Mouse (Mus musculus): ENCODE measurements around the gene Arpc5. TPM values are rescaled to one million over a fixed set of nuclear protein-coding genes. Genes with fewer than 3 reads are reported as not detected.
A peak's percentile ranks its signal among the peaks of the same experiment; 100 is the strongest.

The Arpc5 gene
- polyA plus RNA-seq, 2 experiments, result 71.2 to 156 TPM

DNA sequence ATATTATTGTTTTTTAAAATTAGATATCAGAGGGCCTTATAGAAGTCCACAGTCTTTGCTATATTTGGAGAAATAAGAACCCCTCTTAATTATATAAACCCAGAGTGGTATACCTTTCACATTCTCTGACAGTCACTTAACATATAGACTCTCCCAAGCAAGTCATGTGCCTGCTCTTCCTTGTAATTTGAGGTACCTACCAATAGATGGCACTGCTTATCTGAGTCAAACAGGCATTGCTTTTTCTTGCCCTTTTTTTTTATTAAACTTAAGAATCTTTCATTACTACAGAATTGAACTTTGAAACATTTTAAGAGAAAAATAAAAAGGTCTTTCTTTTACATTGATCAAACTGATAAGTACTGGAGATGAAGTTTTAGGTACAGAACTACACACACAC is 42.1 kb upstream of the Arpc5 start:
- Histone ChIP-seq H3K27me3 (ENCODE audit: control insufficient read depth, insufficient read depth, low read length) (no peaks in the 10 kb centered on the region), H3K9me3 (ENCODE audit: control insufficient read depth, low read length) (no peaks in the 10 kb centered on the region), H3K4me3 (ENCODE audit: insufficient read depth in 1 of 2, low read depth in 2 of 2, low read length in 2 of 2) (no peak overlapping the region), H3K9ac (replicated peaks) (no peak overlapping the region), H3K27ac (no peak overlapping the region), H3K4me1 (replicated peaks; ENCODE audit: control insufficient read depth in 2 of 2, insufficient read depth in 2 of 2, low read length in 1 of 2) (peaks cover 0 to 3% of the 10 kb centered on the region in 2 experiments; a peak in 2 of 4 replicates), H3K4me2 (ENCODE audit: low read depth) (no peak overlapping the region), H3K36me3 (replicated peaks; ENCODE audit: control insufficient read depth, insufficient read depth, low read depth) (no peaks in the 10 kb centered on the region)
- ATAC-seq (ENCODE audit: insufficient read depth) (no peak), DNase-seq (ENCODE audit: low read depth in 3 of 3, low spot score in 3 of 3) (peak in 2 of 3 experiments; percentile 13 to 36)
- TF ChIP-seq EP300 (IDR thresholded peaks at IDR 0.05; ENCODE audit: low read depth) (no peak), CTCF (IDR thresholded peaks at IDR 0.05; ENCODE audit: low read depth) (peak; percentile 47; the same call in 1 of the 2 replicates)

DNA sequence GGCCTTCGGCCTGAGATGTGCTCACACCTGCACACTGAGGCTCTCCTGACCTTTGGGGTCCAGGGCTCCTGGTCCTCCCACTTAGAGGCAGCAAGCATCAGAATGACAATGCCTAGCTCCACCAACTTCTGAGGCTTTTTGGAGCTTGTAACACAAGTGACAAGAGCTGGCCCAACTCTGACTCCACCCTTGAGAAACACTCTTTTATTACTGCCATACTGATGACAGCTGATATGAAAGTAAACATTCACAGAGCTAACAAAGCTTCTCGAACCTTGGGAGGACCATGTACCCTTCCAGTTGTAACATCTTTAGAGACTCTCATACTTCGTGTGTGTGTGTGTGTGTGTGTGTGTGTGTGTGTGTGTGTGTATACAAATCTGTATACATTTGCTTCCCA is 40.2 kb upstream of the Arpc5 start:
- H3K4me2 ChIP-seq (ENCODE audit: low read depth), result no peak overlapping the region
- no peaks in the 10 kb centered on the region for H3K27me3 ChIP-seq (ENCODE audit: control insufficient read depth, insufficient read depth, low read length)
- no peaks in the 10 kb centered on the region; a peak in 1 of 4 replicates for H3K4me1 ChIP-seq (replicated peaks; ENCODE audit: control insufficient read depth in 2 of 2, insufficient read depth in 2 of 2, low read length in 1 of 2)
- no peaks in the 10 kb centered on the region for H3K9me3 ChIP-seq (ENCODE audit: control insufficient read depth, low read length)
- 53% methylated on average over 3 of the region's 3 CpGs for WGBS (ENCODE audit: insufficient replicate concordance)
- ATAC-seq (ENCODE audit: insufficient read depth) (no peak), DNase-seq (ENCODE audit: low read depth in 3 of 3, low spot score in 3 of 3) (no peak)
- H3K4me3 ChIP-seq (ENCODE audit: insufficient read depth in 1 of 2, low read depth in 2 of 2, low read length in 2 of 2), result no peak overlapping the region
- H3K27ac ChIP-seq, result no peak overlapping the region
- H3K9ac ChIP-seq (replicated peaks), result no peak overlapping the region
- TF ChIP-seq CTCF (IDR thresholded peaks at IDR 0.05; ENCODE audit: low read depth) (no peak), EP300 (IDR thresholded peaks at IDR 0.05; ENCODE audit: low read depth) (no peak)
- H3K36me3 ChIP-seq (replicated peaks; ENCODE audit: control insufficient read depth, insufficient read depth, low read depth), result no peaks in the 10 kb centered on the region

GRCm38 (mm10) chr1:152727604-152728236 is 38.6 kb upstream of the Arpc5 start:
- Histone ChIP-seq H3K36me3 (replicated peaks; ENCODE audit: control insufficient read depth, insufficient read depth, low read depth) (no peaks in the 10 kb centered on the region), H3K27me3 (ENCODE audit: control insufficient read depth, insufficient read depth, low read length) (no peaks in the 10 kb centered on the region), H3K27ac (no peak overlapping the region), H3K4me3 (ENCODE audit: insufficient read depth in 1 of 2, low read depth in 2 of 2, low read length in 2 of 2) (no peak overlapping the region), H3K9ac (replicated peaks) (no peak overlapping the region), H3K9me3 (ENCODE audit: control insufficient read depth, low read length) (no peaks in the 10 kb centered on the region), H3K4me2 (ENCODE audit: low read depth) (no peak overlapping the region), H3K4me1 (replicated peaks; ENCODE audit: control insufficient read depth in 2 of 2, insufficient read depth in 2 of 2, low read length in 1 of 2) (no peaks in the 10 kb centered on the region)
- WGBS (ENCODE audit: insufficient replicate concordance), result 17% methylated on average over 5 of the region's 5 CpGs
- no peak for ATAC-seq (ENCODE audit: insufficient read depth)
- TF ChIP-seq CTCF (IDR thresholded peaks at IDR 0.05; ENCODE audit: low read depth) (no peak), EP300 (IDR thresholded peaks at IDR 0.05; ENCODE audit: low read depth) (no peak)
- no peak for DNase-seq (ENCODE audit: low read depth in 3 of 3, low spot score in 3 of 3)

GRCm38 (mm10) chr1:152738793-152739192 is 27.5 kb upstream of the Arpc5 start:
- H3K4me3 ChIP-seq (ENCODE audit: insufficient read depth in 1 of 2, low read depth in 2 of 2, low read length in 2 of 2), result no peak overlapping the region
- no peaks in the 10 kb centered on the region for H3K27me3 ChIP-seq (ENCODE audit: control insufficient read depth, insufficient read depth, low read length)
- no peak overlapping the region for H3K27ac ChIP-seq
- ATAC-seq (ENCODE audit: insufficient read depth), result no peak
- H3K4me1 ChIP-seq (replicated peaks; ENCODE audit: control insufficient read depth in 2 of 2, insufficient read depth in 2 of 2, low read length in 1 of 2), result no peaks in the 10 kb centered on the region
- no peak overlapping the region for H3K4me2 ChIP-seq (ENCODE audit: low read depth)
- DNase-seq (ENCODE audit: low read depth in 3 of 3, low spot score in 3 of 3), result no peak
- no peak overlapping the region for H3K9ac ChIP-seq (replicated peaks)
- H3K9me3 ChIP-seq (ENCODE audit: control insufficient read depth, low read length), result no peaks in the 10 kb centered on the region
- H3K36me3 ChIP-seq (replicated peaks; ENCODE audit: control insufficient read depth, insufficient read depth, low read depth), result no peaks in the 10 kb centered on the region
- TF ChIP-seq CTCF (IDR thresholded peaks at IDR 0.05; ENCODE audit: low read depth), result no peak
- TF ChIP-seq EP300 (IDR thresholded peaks at IDR 0.05; ENCODE audit: low read depth), result no peak
- 74% methylated on average over 9 of the region's 9 CpGs for WGBS (ENCODE audit: insufficient replicate concordance)

- ATAC-seq (ENCODE audit: insufficient read depth) (no peak), DNase-seq (ENCODE audit: low read depth in 3 of 3, low spot score in 3 of 3) (no peak)
- Histone ChIP-seq H3K4me2 (ENCODE audit: low read depth) (no peak overlapping the region), H3K9me3 (ENCODE audit: control insufficient read depth, low read length) (no peaks in the 10 kb centered on the region), H3K27ac (no peak overlapping the region), H3K9ac (replicated peaks) (no peak overlapping the region), H3K36me3 (replicated peaks; ENCODE audit: control insufficient read depth, insufficient read depth, low read depth) (no peaks in the 10 kb centered on the region), H3K4me1 (replicated peaks; ENCODE audit: control insufficient read depth in 2 of 2, insufficient read depth in 2 of 2, low read length in 1 of 2) (no peaks in the 10 kb centered on the region), H3K27me3 (ENCODE audit: control insufficient read depth, insufficient read depth, low read length) (no peaks in the 10 kb centered on the region), H3K4me3 (ENCODE audit: insufficient read depth in 1 of 2, low read depth in 2 of 2, low read length in 2 of 2) (no peak overlapping the region)
- 76% methylated on average over 11 of the region's 11 CpGs for WGBS (ENCODE audit: insufficient replicate concordance)
- no peak for TF ChIP-seq EP300 (IDR thresholded peaks at IDR 0.05; ENCODE audit: low read depth)
- TF ChIP-seq CTCF (IDR thresholded peaks at IDR 0.05; ENCODE audit: low read depth), result no peak
Observed at GRCm38 (mm10) chr1:152739374-152739773, 27.0 kb upstream of the Arpc5 start.

Measured in liver, embryonic 14.5 days (tissue).